Mouse (Mus musculus) kidney, embryonic 14.5 days (tissue): Measurements from ENCODE around the gene Cit. TPM values are rescaled to one million over a fixed set of nuclear protein-coding genes. Genes with fewer than 3 reads are reported as not detected.
A peak's percentile ranks its signal among the peaks of the same experiment; 100 is the strongest.

Experiments used
- ATAC-seq: fragments of 200-750 bp; cut with Nextera tagmentation; 2 replicates; pipeline ENCODE4 v1.8.0; 2017; ENCODE audit warnings: moderate number of reproducible peaks, mild to moderate bottlenecking, moderate TSS enrichment, moderate library complexity; ENCODE audit not compliant: low FRiP score, low TSS enrichment
- H3K27ac ChIP-seq: fragments of 300-500 bp; sonication (generic); 2 replicates; pipeline ENCODE4 v1.5.1; 2014; ENCODE audit warnings: low read depth, mild to moderate bottlenecking, low read length, moderate library complexity, mixed read lengths
- H3K27me3 ChIP-seq: fragments of 300-500 bp; sonication (generic); 2 replicates; pipeline ENCODE4 v1.6.1; 2014; ENCODE audit warnings: mild to moderate bottlenecking, low read length; ENCODE audit not compliant: control insufficient read depth, insufficient read depth
- H3K36me3 ChIP-seq: fragments of 300-500 bp; sonication (generic); 2 replicates; pipeline ENCODE4 v1.6.1; 2014; ENCODE audit warnings: low read length, mixed read lengths; ENCODE audit not compliant: control insufficient read depth, insufficient read depth
- H3K4me1 ChIP-seq: fragments of 300-500 bp; sonication (generic); 2 replicates; pipeline ENCODE4 v1.6.1; 2014; ENCODE audit warnings: low read length, mixed read lengths; ENCODE audit not compliant: control insufficient read depth, insufficient read depth
- H3K4me2 ChIP-seq: fragments of 300-500 bp; sonication (generic); replicated peaks from 2 replicates; pipeline ENCODE4 v1.6.1; 2014; ENCODE audit warnings: low read depth, mild to moderate bottlenecking, low read length
- H3K4me3 ChIP-seq: fragments of 300-500 bp; sonication (generic); 2 replicates; pipeline ENCODE4 v1.5.1; 2014; ENCODE audit warnings: mild to moderate bottlenecking, low read length
- H3K9ac ChIP-seq: fragments of 300-500 bp; sonication (generic); 2 replicates; pipeline ENCODE4 v1.6.1; 2014; ENCODE audit warnings: low read depth, mild to moderate bottlenecking, low read length, moderate library complexity
- H3K9me3 ChIP-seq: fragments of 300-500 bp; sonication (generic); 2 replicates; pipeline ENCODE4 v1.6.1; 2016; ENCODE audit warnings: low read length; ENCODE audit not compliant: control insufficient read depth
- WGBS: fragments of 180-500 bp; shearing (Covaris S2); extraction: QIAGEN DNeasy Blood & Tissue Kit; methylation state at CpG from one replicate; pipeline ENCODE4 v1.1.7; 2014; 5-methylcytosine and 5-hydroxymethylcytosine counted together
- polyA plus RNA-seq: library from polyadenylated mRNA; unstranded; fragments of >200 nt; fragmentation: Nextera tagmentation; extraction: Ambion mirVana; gene quantifications from 2 replicates; pipeline ENCODE4 v1.2.1, GENCODE M21; 2014

The Cit gene
- polyA plus RNA-seq, 1 experiment from 2014 or later, result 34.9 TPM

DNA sequence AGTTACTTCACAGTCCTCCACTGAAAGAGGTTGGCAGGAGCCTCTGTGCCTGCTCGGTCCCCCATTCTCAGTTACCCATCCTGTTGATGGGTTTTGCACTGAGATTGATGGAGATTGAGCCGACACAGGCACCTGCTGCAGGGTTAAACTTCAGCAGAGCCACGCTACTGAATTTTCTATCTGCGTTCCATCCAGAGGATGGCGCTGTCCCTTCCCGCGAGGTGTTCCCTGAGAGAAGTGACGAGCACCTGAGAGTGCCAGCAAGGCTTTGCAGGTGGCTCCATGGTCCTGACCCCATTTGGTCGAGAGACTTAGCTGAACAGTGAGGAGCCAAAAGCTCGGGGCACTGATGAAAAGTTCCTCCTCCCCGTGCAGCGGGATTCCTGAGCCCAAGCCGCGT, 111.0 kb downstream of the Cit start:
- H3K36me3 ChIP-seq, result peaks cover 53% of the 10 kb centered on the region
- H3K4me3 ChIP-seq, result no peak overlapping the region
- 96% methylated on average over 14 of the region's 14 CpGs for WGBS

DNA sequence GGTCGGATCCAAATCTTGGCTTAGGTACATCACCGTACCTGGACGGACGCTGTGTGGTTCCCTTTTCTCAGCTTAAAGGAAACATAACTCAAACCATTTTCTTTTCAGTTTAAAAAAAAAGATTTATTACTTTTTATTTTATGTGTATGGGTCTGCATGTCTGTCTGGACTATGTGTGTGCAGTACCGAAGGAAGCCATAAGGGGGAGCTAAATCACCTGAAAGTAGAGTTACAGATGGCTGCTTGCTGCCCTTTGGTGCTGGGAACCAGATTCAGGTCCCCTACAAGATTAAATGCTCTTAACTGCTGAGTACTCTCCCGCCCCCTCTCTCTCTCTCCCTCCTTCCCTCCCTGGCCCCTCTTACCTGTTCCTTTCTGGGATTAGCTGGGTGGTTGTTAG, 112.1 kb downstream of the Cit start:
- no peak for ATAC-seq
- Histone ChIP-seq H3K9me3 (peaks cover 6% of the 10 kb centered on the region; the same call in 1 of the 2 replicates), H3K4me1 (no peaks in the 10 kb centered on the region), H3K9ac (no peak overlapping the region), H3K4me3 (no peak overlapping the region), H3K36me3 (peaks cover 49% of the 10 kb centered on the region), H3K27ac (no peak overlapping the region), H3K4me2 (no peak overlapping the region), H3K27me3 (no peaks in the 10 kb centered on the region)
- WGBS, result over 99% methylated on average over 6 of the region's 6 CpGs

More for the DNA sequence above, 111.0 kb downstream of the Cit start:
- no peak overlapping the region for H3K9ac ChIP-seq
- H3K27ac ChIP-seq, result no peak overlapping the region
- peaks cover 6% of the 10 kb centered on the region; the same call in 1 of the 2 replicates for H3K9me3 ChIP-seq
- no peak for ATAC-seq
- no peak overlapping the region for H3K4me2 ChIP-seq
- H3K4me1 ChIP-seq, result no peaks in the 10 kb centered on the region
- no peaks in the 10 kb centered on the region for H3K27me3 ChIP-seq

DNA sequence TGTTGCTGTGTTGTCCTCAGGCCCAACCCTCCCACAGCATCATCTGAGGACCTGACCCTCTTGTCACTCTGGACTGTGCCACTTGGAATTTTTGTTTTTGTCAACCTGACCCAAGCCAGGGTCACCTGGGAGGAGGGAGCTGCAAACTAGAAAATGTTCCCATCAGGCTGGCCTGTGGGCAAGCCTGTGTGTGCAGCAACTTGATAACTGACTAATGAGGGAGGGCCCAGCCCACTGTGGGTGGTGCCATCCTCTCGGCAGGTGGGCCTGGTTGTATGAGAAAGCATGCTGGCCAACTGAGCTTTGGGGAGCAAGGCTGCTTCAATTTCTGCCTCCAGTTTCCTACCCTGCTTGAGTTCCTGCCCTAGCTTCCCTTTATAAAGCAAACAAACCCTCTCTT, 113.3 kb downstream of the Cit start:
- Histone ChIP-seq H3K4me1 (no peaks in the 10 kb centered on the region), H3K4me3 (no peak overlapping the region), H3K9me3 (peaks cover 6% of the 10 kb centered on the region; the same call in 1 of the 2 replicates), H3K27ac (no peak overlapping the region), H3K4me2 (no peak overlapping the region), H3K9ac (no peak overlapping the region), H3K36me3 (peaks cover 39% of the 10 kb centered on the region), H3K27me3 (no peaks in the 10 kb centered on the region)
- ATAC-seq, result no peak
- 83% methylated on average over 1 of the region's 1 CpGs for WGBS

DNA sequence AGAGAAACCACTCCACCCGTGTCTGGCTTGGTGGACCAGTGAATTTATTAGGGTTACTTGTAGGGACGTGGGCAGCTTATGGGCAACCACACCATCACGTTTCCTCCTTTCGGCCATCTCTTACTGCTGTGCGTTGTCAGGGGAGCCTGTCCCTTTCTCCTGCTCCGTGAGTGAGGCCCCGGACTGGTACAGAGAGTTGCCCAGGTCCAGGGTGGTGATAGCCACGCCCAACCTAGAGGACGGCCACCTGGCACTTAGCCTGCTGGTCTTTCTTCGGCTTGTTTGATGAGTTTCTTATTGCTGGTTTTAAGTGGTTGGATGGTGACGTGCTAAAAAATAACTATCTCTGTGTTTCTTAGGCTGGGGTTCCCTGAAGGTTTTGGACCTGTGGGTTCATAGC, 113.7 kb downstream of the Cit start:
- Histone ChIP-seq H3K36me3 (peaks cover 34% of the 10 kb centered on the region), H3K4me3 (no peak overlapping the region), H3K9ac (no peak overlapping the region), H3K9me3 (peaks cover 6% of the 10 kb centered on the region; the same call in 1 of the 2 replicates), H3K4me2 (no peak overlapping the region), H3K27ac (no peak overlapping the region), H3K27me3 (no peaks in the 10 kb centered on the region), H3K4me1 (no peaks in the 10 kb centered on the region)
- no peak for ATAC-seq
- 87% methylated on average over 11 of the region's 11 CpGs for WGBS

DNA sequence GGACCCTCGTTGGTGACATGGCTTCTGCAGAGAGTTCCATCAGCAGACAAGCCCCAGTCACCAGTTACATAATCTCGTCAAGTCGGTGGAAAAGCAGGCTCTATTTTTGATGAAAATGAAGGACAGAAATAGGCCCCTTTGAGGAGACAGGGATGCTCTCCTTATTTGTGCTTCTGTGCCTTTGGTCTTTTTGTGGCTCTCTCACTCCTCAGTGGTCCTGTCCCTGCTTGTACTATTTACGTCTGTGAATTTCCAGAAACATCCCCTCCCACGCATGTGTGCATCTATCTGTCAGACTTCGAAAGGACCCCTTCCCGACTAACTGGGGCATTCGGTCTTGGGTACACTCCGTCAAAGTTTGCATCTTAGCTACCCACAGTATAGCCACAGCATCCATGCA, 116.7 kb downstream of the Cit start:
- 65% methylated on average over 9 of the region's 9 CpGs for WGBS

DNA sequence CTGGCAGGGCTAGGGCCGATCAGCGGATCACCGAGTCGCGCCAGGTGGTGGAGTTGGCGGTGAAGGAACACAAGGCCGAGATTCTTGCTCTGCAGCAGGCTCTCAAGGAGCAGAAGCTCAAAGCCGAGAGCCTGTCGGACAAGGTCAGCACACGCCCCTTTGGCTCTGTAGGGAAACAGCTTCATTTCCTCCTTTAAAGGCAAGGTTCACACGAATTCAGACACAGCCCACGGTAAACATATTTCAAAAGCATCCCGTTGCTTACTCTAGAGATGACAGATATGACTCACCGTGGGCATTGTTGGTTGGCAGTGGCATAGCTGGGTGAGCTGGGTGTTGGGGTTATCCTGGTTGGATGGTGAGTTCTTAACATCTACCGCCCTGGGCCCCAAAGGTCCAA, 126.2 kb downstream of the Cit start:
- no peak overlapping the region for H3K4me2 ChIP-seq
- H3K36me3 ChIP-seq, result peaks cover 39% of the 10 kb centered on the region
- no peaks in the 10 kb centered on the region for H3K9me3 ChIP-seq
- no peak overlapping the region for H3K27ac ChIP-seq
- no peak overlapping the region for H3K9ac ChIP-seq
- no peak for ATAC-seq
- WGBS, result 85% methylated on average over 15 of the region's 15 CpGs
- no peaks in the 10 kb centered on the region for H3K27me3 ChIP-seq
- no peak overlapping the region for H3K4me3 ChIP-seq
- no peaks in the 10 kb centered on the region for H3K4me1 ChIP-seq

More for the DNA sequence above, 116.7 kb downstream of the Cit start:
- H3K9me3 ChIP-seq, result no peaks in the 10 kb centered on the region
- no peak overlapping the region for H3K9ac ChIP-seq
- no peak overlapping the region for H3K4me3 ChIP-seq
- H3K4me2 ChIP-seq, result no peak overlapping the region
- H3K36me3 ChIP-seq, result peaks cover 6% of the 10 kb centered on the region; the same call in 1 of the 2 replicates
- H3K27ac ChIP-seq, result no peak overlapping the region
- no peak for ATAC-seq
- no peaks in the 10 kb centered on the region for H3K4me1 ChIP-seq
- no peaks in the 10 kb centered on the region for H3K27me3 ChIP-seq

DNA sequence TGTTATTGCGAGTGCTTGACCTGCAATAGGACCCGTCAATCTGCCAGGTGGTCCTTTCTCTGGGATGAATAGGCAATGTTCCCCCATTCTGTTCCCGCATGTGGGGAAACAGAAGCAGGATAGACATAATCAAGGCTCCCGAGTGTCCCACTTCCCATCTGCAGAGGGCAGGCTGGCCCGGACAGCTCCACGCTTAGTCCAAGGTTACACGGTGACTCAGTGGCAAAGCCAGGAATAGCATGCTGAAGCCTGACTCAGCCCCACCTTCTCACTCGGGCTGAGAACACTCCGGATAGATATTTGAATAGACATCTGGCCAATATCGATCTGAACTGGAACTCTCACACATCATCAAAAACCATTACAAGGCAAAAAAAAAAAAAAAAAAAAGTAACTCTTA, 130.6 kb downstream of the Cit start:
- ATAC-seq, result no peak
- Histone ChIP-seq H3K4me3 (no peak overlapping the region), H3K4me2 (no peak overlapping the region), H3K36me3 (peaks cover 29% of the 10 kb centered on the region; the same call in 1 of the 2 replicates), H3K9me3 (no peaks in the 10 kb centered on the region), H3K27me3 (no peaks in the 10 kb centered on the region), H3K27ac (no peak overlapping the region), H3K4me1 (peaks cover 21% of the 10 kb centered on the region), H3K9ac (no peak overlapping the region)
- 91% methylated on average over 10 of the region's 10 CpGs for WGBS

DNA sequence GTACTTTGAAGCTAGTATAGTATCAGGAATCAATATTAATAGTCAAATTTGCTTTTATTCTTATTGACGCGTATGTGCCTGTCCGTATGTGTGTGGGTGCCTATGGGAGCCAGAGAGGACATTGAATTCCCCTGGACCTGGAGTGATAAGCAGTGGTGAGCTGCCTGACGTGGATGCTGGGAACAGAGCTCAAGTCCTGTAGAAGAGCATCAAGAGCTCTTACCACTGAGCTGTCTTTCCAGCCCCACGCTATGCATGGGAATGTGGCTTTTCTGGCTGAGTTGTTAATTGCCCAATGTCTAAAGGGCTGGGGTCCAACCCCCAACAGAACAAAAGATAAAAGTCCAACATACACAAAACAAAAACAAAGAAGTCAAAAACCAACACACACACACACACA, 131.4 kb downstream of the Cit start:
- Histone ChIP-seq H3K9me3 (no peaks in the 10 kb centered on the region), H3K27me3 (no peaks in the 10 kb centered on the region), H3K4me3 (no peak overlapping the region), H3K9ac (no peak overlapping the region), H3K4me2 (no peak overlapping the region), H3K36me3 (peaks cover 23% of the 10 kb centered on the region), H3K4me1 (peaks cover 21% of the 10 kb centered on the region), H3K27ac (peak overlapping the region; percentile 78; the same call in 1 of the 2 replicates)
- no peak for ATAC-seq
- WGBS, result 91% methylated on average over 5 of the region's 5 CpGs

DNA sequence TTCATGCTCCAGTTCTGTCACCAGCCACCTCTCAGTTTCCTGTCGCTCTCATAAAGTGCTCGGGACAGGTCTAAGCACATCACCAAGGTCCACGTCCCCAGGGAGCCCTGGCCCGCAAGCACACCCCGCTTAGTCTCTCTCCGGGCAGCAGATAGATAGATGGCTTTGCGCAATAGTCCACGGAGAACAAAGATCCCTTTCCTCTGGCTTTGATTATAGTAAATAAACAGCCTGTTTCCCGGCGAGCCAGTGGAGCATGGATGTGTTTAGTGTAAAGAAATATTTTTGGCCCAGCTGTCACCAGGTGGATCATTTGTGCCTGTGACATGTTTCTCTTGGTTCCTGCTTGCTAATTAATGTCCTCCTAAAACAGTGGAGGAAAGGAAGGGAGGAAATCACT, 132.2 kb downstream of the Cit start:
- peak; percentile 28; the same call in 1 of the 2 replicates for ATAC-seq
- Histone ChIP-seq H3K27ac (peak overlapping the region; percentile 78), H3K9me3 (no peaks in the 10 kb centered on the region), H3K4me1 (peaks cover 21% of the 10 kb centered on the region), H3K36me3 (peaks cover 28% of the 10 kb centered on the region), H3K27me3 (no peaks in the 10 kb centered on the region), H3K4me3 (no peak overlapping the region), H3K4me2 (peak overlapping the region; percentile 17; the same call in 1 of the 2 replicates), H3K9ac (no peak overlapping the region)
- 27% methylated on average over 10 of the region's 10 CpGs for WGBS
